Mouse (Mus musculus): ENCODE data around the gene Grik3. TPM values are rescaled to one million over a fixed set of nuclear protein-coding genes. Genes with fewer than 3 reads are reported as not detected.

Gene Grik3
- polyA plus RNA-seq, 1 experiment from 2014 or later, result 0.16 TPM

- Histone ChIP-seq H3K36me3 (ENCODE audit: control insufficient read depth, insufficient read depth, low read length) (no peaks in the 10 kb centered on the region), H3K4me2 (no peak overlapping the region), H3K9me3 (replicated peaks; ENCODE audit: control insufficient read depth, low read length) (no peaks in the 10 kb centered on the region), H3K27ac (ENCODE audit: low read depth, low read length) (no peak overlapping the region), H3K27me3 (ENCODE audit: control insufficient read depth, insufficient read depth, low read length) (peaks cover 7% of the 10 kb centered on the region; the same call in 1 of the 2 replicates), H3K9ac (ENCODE audit: low read depth, low read length) (no peak overlapping the region), H3K4me3 (ENCODE audit: low read depth, low read length) (no peak overlapping the region), H3K4me1 (ENCODE audit: control insufficient read depth, insufficient read depth, low read length) (no peaks in the 10 kb centered on the region; the same call in 1 of the 2 replicates)
- ATAC-seq (replicated peaks; ENCODE audit: insufficient number of reproducible peaks, low FRiP score, low TSS enrichment), result no peak
- WGBS (ENCODE audit: insufficient replicate concordance), result 47% methylated on average over 17 of the region's 17 CpGs
Measured at GRCm38 (mm10) chr4:125564008-125564710, 73.7 kb downstream of the Grik3 start.

DNA sequence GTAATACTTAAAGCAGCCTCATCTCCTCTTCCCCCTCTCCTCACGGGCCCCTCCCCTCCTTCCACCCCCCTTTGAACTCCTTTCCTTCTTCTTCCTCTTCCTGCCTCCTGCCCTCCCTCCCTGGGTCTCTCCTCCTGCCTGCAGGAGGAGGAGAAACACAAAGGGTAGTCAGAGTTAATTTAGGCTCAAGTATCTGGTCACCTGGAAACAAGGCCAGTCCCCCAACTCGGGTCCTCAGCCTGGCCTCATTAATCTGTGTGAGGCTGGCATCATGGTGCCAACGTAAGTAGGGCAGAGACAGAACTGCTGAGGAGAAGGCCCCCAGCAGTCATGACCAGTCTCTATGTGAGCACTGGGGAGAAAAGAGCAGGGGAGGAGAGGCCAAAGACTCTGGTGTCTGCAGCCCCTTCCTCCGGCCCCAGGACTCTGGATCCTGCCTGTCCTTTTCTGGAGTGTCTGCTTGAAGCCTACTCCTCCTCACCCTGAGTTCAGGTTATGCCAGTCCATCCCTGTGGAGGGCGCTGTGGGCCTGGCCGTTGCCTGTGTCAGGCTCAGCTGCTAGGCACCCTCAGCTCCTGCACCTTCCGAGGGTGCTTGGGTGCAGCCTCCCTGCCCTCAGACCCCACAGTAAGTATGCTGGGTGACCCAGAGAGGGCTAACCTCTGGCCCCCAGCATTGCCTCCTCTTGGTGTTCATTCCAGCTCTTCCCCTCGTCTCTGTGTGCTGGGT lies 75.4 kb downstream of the Grik3 start:
- H3K4me3 ChIP-seq (ENCODE audit: low read depth, low read length), result no peak overlapping the region
- no peaks in the 10 kb centered on the region; the same call in 1 of the 2 replicates for H3K4me1 ChIP-seq (ENCODE audit: control insufficient read depth, insufficient read depth, low read length)
- H3K27me3 ChIP-seq (ENCODE audit: control insufficient read depth, insufficient read depth, low read length), result peaks cover 5% of the 10 kb centered on the region; the same call in 1 of the 2 replicates
- no peaks in the 10 kb centered on the region for H3K36me3 ChIP-seq (ENCODE audit: control insufficient read depth, insufficient read depth, low read length)
- no peak overlapping the region for H3K27ac ChIP-seq (ENCODE audit: low read depth, low read length)
- no peak overlapping the region for H3K4me2 ChIP-seq
- no peaks in the 10 kb centered on the region for H3K9me3 ChIP-seq (replicated peaks; ENCODE audit: control insufficient read depth, low read length)
- WGBS (ENCODE audit: insufficient replicate concordance), result 54% methylated on average over 7 of the region's 8 CpGs
- no peak overlapping the region for H3K9ac ChIP-seq (ENCODE audit: low read depth, low read length)
- no peak for ATAC-seq (replicated peaks; ENCODE audit: insufficient number of reproducible peaks, low FRiP score, low TSS enrichment)

GRCm38 (mm10) chr4:125568210-125568609 lies 77.7 kb downstream of the Grik3 start:
- no peak for ATAC-seq (replicated peaks; ENCODE audit: insufficient number of reproducible peaks, low FRiP score, low TSS enrichment)
- Histone ChIP-seq H3K9me3 (replicated peaks; ENCODE audit: control insufficient read depth, low read length) (no peaks in the 10 kb centered on the region), H3K27me3 (ENCODE audit: control insufficient read depth, insufficient read depth, low read length) (peaks cover 15% of the 10 kb centered on the region), H3K36me3 (ENCODE audit: control insufficient read depth, insufficient read depth, low read length) (no peaks in the 10 kb centered on the region), H3K4me1 (ENCODE audit: control insufficient read depth, insufficient read depth, low read length) (no peaks in the 10 kb centered on the region; the same call in 1 of the 2 replicates), H3K27ac (ENCODE audit: low read depth, low read length) (no peak overlapping the region), H3K4me3 (ENCODE audit: low read depth, low read length) (no peak overlapping the region), H3K9ac (ENCODE audit: low read depth, low read length) (no peak overlapping the region), H3K4me2 (no peak overlapping the region)
- WGBS (ENCODE audit: insufficient replicate concordance), result 85% methylated on average over 6 of the region's 6 CpGs

GRCm38 (mm10) chr4:125571651-125572311 lies 81.3 kb downstream of the Grik3 start:
- ATAC-seq (replicated peaks; ENCODE audit: insufficient number of reproducible peaks, low FRiP score, low TSS enrichment), result no peak
- no peak overlapping the region for H3K4me3 ChIP-seq (ENCODE audit: low read depth, low read length)
- H3K9ac ChIP-seq (ENCODE audit: low read depth, low read length), result no peak overlapping the region
- no peaks in the 10 kb centered on the region for H3K4me1 ChIP-seq (ENCODE audit: control insufficient read depth, insufficient read depth, low read length)
- peaks cover 28% of the 10 kb centered on the region for H3K27me3 ChIP-seq (ENCODE audit: control insufficient read depth, insufficient read depth, low read length)
- no peaks in the 10 kb centered on the region for H3K36me3 ChIP-seq (ENCODE audit: control insufficient read depth, insufficient read depth, low read length)
- no peak overlapping the region for H3K27ac ChIP-seq (ENCODE audit: low read depth, low read length)
- 25% methylated on average over 12 of the region's 12 CpGs for WGBS (ENCODE audit: insufficient replicate concordance)
- no peaks in the 10 kb centered on the region for H3K9me3 ChIP-seq (replicated peaks; ENCODE audit: control insufficient read depth, low read length)
- no peak overlapping the region for H3K4me2 ChIP-seq

- ATAC-seq (replicated peaks; ENCODE audit: insufficient number of reproducible peaks, low FRiP score, low TSS enrichment), result no peak
- H3K4me3 ChIP-seq (ENCODE audit: low read depth, low read length), result no peak overlapping the region
- peaks cover 28% of the 10 kb centered on the region for H3K27me3 ChIP-seq (ENCODE audit: control insufficient read depth, insufficient read depth, low read length)
- no peak overlapping the region for H3K9ac ChIP-seq (ENCODE audit: low read depth, low read length)
- no peaks in the 10 kb centered on the region for H3K36me3 ChIP-seq (ENCODE audit: control insufficient read depth, insufficient read depth, low read length)
- 3% methylated on average over 5 of the region's 5 CpGs for WGBS (ENCODE audit: insufficient replicate concordance)
- no peaks in the 10 kb centered on the region for H3K4me1 ChIP-seq (ENCODE audit: control insufficient read depth, insufficient read depth, low read length)
- H3K9me3 ChIP-seq (replicated peaks; ENCODE audit: control insufficient read depth, low read length), result no peaks in the 10 kb centered on the region
- no peak overlapping the region for H3K4me2 ChIP-seq
- no peak overlapping the region for H3K27ac ChIP-seq (ENCODE audit: low read depth, low read length)
Measured at GRCm38 (mm10) chr4:125572312-125572663, 81.8 kb downstream of the Grik3 start.

DNA sequence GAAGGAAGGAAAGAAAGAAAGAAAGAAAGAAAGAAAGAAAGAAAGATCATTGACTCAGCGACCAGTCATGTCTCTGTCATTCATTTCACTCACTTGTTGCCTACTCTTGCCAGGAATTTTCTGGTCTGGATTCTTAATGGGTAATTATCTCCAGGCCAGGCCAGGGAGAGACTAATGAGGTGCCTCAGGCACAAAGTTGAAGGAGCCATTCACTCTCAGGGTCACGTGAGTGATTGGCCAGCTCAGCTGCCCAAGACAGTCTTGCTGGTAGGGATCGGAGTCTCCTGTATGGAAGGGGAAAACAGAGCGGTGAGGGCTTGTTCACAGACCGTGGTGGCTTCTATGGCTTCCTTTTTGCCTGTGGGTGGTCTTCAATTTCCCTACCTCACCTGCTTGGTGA lies 82.5 kb downstream of the Grik3 start:
- Histone ChIP-seq H3K9ac (ENCODE audit: low read depth, low read length) (no peak overlapping the region), H3K4me2 (no peak overlapping the region), H3K27ac (ENCODE audit: low read depth, low read length) (no peak overlapping the region), H3K27me3 (ENCODE audit: control insufficient read depth, insufficient read depth, low read length) (peaks cover 28% of the 10 kb centered on the region), H3K36me3 (ENCODE audit: control insufficient read depth, insufficient read depth, low read length) (no peaks in the 10 kb centered on the region), H3K9me3 (replicated peaks; ENCODE audit: control insufficient read depth, low read length) (no peaks in the 10 kb centered on the region), H3K4me3 (ENCODE audit: low read depth, low read length) (no peak overlapping the region), H3K4me1 (ENCODE audit: control insufficient read depth, insufficient read depth, low read length) (no peaks in the 10 kb centered on the region)
- no peak for ATAC-seq (replicated peaks; ENCODE audit: insufficient number of reproducible peaks, low FRiP score, low TSS enrichment)
- 32% methylated on average over 5 of the region's 5 CpGs for WGBS (ENCODE audit: insufficient replicate concordance)

GRCm38 (mm10) chr4:125573951-125574675 lies 83.6 kb downstream of the Grik3 start:
- Histone ChIP-seq H3K36me3 (ENCODE audit: control insufficient read depth, insufficient read depth, low read length) (no peaks in the 10 kb centered on the region), H3K9me3 (replicated peaks; ENCODE audit: control insufficient read depth, low read length) (no peaks in the 10 kb centered on the region), H3K9ac (ENCODE audit: low read depth, low read length) (no peak overlapping the region), H3K27ac (ENCODE audit: low read depth, low read length) (no peak overlapping the region), H3K27me3 (ENCODE audit: control insufficient read depth, insufficient read depth, low read length) (peaks cover 28% of the 10 kb centered on the region), H3K4me2 (no peak overlapping the region), H3K4me3 (ENCODE audit: low read depth, low read length) (no peak overlapping the region), H3K4me1 (ENCODE audit: control insufficient read depth, insufficient read depth, low read length) (no peaks in the 10 kb centered on the region)
- ATAC-seq (replicated peaks; ENCODE audit: insufficient number of reproducible peaks, low FRiP score, low TSS enrichment), result no peak
- 10% methylated on average over 11 of the region's 11 CpGs for WGBS (ENCODE audit: insufficient replicate concordance)

DNA sequence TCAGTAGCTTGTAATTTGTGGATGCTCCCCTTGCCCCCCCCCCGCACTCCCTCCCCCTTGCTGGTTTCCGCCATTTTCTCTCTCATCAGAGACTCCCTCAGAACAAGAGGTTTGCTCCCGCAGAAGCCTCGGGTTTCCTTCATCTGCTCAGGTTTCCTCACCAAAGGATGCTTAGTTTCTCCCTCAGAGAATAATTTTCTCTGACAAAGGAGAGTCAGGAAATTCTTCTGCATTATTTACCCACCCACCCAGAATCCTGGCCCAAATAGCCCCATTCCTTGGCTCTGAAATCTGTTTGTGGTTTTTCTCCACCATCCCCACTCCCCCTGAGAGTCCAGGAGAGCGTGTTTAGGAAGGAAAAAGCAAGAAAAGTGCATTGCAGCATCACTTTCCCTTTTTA lies 89.8 kb downstream of the Grik3 start:
- H3K4me2 ChIP-seq, result no peak overlapping the region
- no peak overlapping the region for H3K4me3 ChIP-seq (ENCODE audit: low read depth, low read length)
- WGBS (ENCODE audit: insufficient replicate concordance), result 42% methylated on average over 5 of the region's 5 CpGs
- H3K4me1 ChIP-seq (ENCODE audit: control insufficient read depth, insufficient read depth, low read length), result no peaks in the 10 kb centered on the region
- H3K9ac ChIP-seq (ENCODE audit: low read depth, low read length), result no peak overlapping the region
- H3K27me3 ChIP-seq (ENCODE audit: control insufficient read depth, insufficient read depth, low read length), result peaks cover 6% of the 10 kb centered on the region; the same call in 1 of the 2 replicates
- no peak for ATAC-seq (replicated peaks; ENCODE audit: insufficient number of reproducible peaks, low FRiP score, low TSS enrichment)
- no peaks in the 10 kb centered on the region for H3K36me3 ChIP-seq (ENCODE audit: control insufficient read depth, insufficient read depth, low read length)
- no peak overlapping the region for H3K27ac ChIP-seq (ENCODE audit: low read depth, low read length)
- H3K9me3 ChIP-seq (replicated peaks; ENCODE audit: control insufficient read depth, low read length), result no peaks in the 10 kb centered on the region
